Mouse (Mus musculus): ENCODE results near the gene Hsf4.

Gene Hsf4

GRCm38 (mm10) chr8:105305211-105306145 lies 35.9 kb downstream of the Hsf4 start, which contains the start of gene Elmo3:
Gene Elmo3, plus strand, starts transcription at chr8:105305601.
- DNase-seq (ENCODE audit: low spot score), result no peak

GRCm38 (mm10) chr8:105306146-105306691 lies 36.6 kb downstream of the Hsf4 start:
- DNase-seq (ENCODE audit: low spot score), result no peak

GRCm38 (mm10) chr8:105307670-105308069 lies 38.1 kb downstream of the Hsf4 start:
- DNase-seq (ENCODE audit: low spot score), result no peak

DNA sequence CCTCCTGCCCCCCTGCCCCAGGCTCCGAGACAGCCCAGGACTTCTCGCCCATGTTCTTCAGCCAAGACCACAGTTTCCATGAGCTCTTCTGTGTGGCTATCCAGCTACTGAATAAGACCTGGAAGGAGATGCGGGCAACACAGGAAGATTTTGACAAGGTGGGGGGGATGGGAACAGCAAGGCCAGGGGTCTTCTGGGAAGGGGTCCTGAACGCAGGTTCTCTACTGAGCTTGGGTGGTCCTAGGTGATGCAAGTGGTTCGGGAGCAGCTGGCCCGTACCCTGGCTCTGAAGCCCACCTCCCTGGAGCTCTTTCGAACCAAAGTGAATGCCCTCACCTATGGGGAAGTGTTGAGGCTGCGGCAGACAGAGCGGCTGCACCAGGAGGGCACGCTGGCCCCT lies 38.8 kb downstream of the Hsf4 start:
- no peak for DNase-seq (ENCODE audit: low spot score)

- DNase-seq (ENCODE audit: low spot score), result no peak
These were observed 39.7 kb downstream of the Hsf4 start for GRCm38 (mm10) chr8:105309142-105309847.

- no peak for DNase-seq (ENCODE audit: low spot score)
These were observed 40.5 kb downstream of the Hsf4 start for GRCm38 (mm10) chr8:105310118-105310517.

DNA sequence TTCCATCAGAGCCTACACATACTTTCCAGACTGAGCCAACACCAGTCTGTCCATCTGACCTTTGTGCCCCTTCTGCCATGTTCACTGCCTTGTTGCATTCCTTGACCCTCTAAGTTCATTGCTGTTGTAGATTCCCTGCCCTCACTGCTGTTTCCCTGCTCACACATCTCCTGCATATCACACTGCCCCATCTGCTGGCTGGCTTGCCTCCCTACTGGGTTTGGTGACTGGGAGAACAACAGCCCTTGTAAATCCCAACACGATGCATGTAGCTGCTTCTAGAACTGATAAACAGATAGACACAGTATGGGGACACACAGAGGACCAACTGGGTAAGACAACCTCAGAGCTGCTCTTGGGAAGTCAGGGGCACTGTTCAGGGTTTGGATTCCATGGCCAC lies 42.1 kb downstream of the Hsf4 start:
- no peak for DNase-seq (ENCODE audit: low spot score)

GRCm38 (mm10) chr8:105312891-105313481 lies 43.4 kb downstream of the Hsf4 start:
- DNase-seq (ENCODE audit: low spot score), result no peak

DNA sequence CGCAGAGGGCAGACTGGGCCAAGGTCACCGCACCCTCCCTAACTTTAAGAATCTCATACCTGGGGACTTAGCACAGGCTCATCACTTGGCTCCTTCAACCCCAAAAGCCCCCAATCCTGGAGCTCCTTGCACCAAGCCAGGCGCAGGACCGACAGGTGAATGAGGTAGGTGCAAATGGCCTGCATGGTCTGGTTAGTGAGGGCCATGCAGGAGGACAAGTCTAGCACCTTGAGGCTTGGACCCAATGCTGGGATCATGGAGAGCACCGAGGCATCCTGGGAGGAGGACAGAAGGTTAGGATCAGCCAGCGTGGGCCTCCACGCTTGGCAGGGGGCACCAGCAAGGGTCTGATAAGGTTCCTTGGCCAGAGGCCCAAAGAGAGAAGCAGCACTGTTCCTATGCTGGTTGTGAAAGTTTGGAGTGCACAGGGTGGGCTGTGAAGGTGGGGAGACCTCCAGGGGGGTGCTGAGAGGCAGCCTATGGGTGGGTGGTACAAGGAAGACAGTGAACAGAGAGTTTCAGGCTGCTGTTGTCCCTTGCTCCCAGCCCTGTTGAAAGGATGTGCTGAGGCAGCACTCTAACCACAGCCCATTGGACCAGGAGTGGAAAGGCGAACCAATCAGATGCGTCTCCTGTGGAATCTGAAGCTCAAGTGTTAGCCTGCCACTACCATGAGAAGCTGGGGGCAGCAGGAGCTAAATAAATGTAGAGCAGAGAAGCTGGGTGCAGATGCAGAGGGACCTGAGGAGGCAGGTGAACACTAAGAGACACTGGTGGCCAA lies 44.2 kb downstream of the Hsf4 start:
- DNase-seq (ENCODE audit: low spot score), result no peak

- DNase-seq (ENCODE audit: low spot score), result no peak
These were observed 45.6 kb downstream of the Hsf4 start for GRCm38 (mm10) chr8:105315073-105315769.

DNA sequence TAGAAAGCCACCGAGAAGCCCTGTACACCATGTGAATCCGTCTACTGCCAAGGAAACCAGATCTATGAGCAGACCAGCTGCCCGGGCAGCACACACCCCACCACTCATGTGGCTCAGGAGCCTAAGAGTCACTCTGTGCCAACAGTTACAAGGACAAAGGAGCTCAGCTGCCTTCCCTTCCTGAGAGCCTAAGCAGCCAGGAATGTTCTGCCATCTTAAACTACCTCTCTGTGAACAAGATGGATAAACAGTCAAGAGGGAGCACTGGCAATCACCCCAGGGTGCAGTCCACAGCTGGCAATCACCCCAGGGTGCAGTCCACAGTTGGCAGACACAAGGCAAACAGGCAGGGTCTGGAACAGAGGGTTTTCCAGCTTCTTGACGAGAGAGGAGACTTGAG lies 48.3 kb downstream of the Hsf4 start:
- no peak for DNase-seq (ENCODE audit: low spot score)

DNA sequence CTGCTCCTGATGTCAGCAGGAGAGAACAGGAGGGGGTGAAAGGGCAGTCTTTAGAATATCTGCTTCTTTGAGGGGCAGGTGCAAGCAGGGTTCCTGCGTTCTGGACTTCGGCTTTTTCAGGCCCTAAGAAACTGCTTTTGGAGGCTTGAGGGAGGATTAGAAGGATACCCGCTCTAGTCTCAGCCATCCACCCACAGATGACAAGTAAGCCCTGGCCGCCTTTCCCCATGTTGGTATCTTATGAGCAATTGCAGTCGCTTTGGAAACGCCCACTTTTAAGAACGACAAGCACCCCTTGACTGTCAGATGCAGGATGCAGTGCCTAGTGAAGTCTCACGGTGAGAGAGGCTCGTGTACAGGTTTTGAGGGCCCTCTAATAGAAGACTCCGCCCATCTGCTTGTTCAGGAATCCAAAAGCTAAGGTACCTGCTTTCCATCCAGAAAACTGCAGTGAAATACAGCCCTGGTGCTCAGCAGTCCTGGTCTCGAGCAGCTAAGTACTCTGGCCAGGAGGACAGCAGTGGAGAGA lies 49.1 kb downstream of the Hsf4 start:
- DNase-seq (ENCODE audit: low spot score), result no peak

DNA sequence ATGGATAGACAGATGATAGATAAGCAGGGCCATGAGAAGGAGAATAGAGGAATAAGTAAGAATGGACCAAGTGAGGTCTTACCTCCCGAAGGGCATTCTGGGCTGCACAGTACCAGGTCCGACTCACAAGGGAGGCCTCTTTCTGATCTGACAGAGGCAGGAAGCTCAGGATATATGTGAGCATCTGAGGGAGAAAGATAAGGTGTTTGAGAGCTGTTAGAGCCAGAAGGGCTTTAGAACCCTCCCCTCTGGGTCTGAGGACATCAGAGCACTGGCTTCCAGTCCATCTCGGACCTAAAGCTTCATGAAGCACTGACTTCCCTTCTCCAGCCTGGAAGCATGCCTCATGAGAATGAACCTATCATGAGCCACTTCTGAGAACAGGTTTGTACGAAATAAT lies 53.6 kb downstream of the Hsf4 start:
- no peak for DNase-seq (ENCODE audit: low spot score)

All from urinary bladder, postnatal 10 days (tissue).